Mouse (Mus musculus): ENCODE data around the gene Fam227b. TPM values are rescaled to one million over a fixed set of nuclear protein-coding genes. Genes with fewer than 3 reads are reported as not detected.

Gene Fam227b
- total RNA-seq (2021) (not detected), polyA plus RNA-seq (2012; rRNA removed) (not detected in 2 replicates)
- long read RNA-seq, partial matches to known transcripts, result 0 of 1 reads
- long read RNA-seq, other reads (novel, unspliced or antisense), result 1 of 1 reads

DNA sequence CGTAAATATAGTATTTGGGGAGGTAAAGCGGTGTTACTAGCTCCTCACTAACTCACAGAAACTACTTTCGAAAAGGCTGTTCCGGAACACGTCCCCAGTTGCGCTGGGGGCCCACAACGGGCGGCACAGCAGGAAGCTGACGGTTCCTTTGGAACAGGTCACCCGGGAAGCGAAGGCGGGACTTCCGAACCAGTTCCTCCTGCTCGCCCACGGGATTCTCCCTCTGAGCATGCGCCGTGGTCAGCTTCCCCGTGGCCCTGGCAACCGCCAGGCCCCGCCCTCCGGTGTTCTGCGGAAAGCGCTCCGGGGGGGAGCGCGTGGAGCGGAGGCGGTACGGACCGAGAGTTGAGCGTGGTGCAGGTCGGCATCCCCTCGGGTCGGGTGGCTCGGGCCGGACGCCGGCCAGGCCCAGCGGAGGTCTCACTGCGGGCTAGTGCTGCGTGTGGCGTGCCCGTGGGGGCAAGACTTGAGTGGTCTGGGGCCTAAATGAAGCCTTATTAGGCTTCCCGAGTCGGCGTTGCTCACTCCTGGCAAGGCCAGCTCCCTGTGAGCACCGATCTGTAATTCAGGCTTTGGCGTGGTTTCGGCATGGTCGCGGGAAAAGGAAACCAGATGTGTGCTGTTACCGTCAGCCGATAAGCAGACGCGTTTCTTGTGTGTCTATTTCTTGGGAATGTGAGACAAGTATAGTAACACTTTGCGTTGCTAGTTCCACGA, at the start of gene Fam227b, which contains the start of gene Dtwd1:
Gene Fam227b (minus strand): TSS at position 150 of the 717 bp plus-strand sequence.
Gene Dtwd1 (plus strand): TSS at position 287 of the 717 bp plus-strand sequence.
- intact Hi-C loops (cut with DNase I), result loop anchor here (1.0 to 5.0 kb wide), 2 partner anchors 293 to 370 kb away; partner anchors contain the start of genes Cops2, Galk2 and Secisbp2l

GRCm38 (mm10) chr2:126198971-126199370, 47.2 kb upstream of the Fam227b start:
- Histone ChIP-seq H3K4me3 (no peak overlapping the region), H3K9ac (ENCODE audit: low read depth, low read length) (no peak overlapping the region), H3K79me2 (replicated peaks; ENCODE audit: control insufficient read depth, insufficient read depth, low read length) (no peaks in the 10 kb centered on the region), H3K4me1 (ENCODE audit: control insufficient read depth, insufficient read depth, low read length) (no peaks in the 10 kb centered on the region; the same call in 1 of the 2 replicates), H3K36me3 (ENCODE audit: control insufficient read depth, insufficient read depth, low read length) (no peaks in the 10 kb centered on the region), H3K27ac (no peak overlapping the region), H3K27me3 (ENCODE audit: control insufficient read depth, insufficient read depth, low read length) (no peaks in the 10 kb centered on the region)
- TF ChIP-seq CTCF (IDR thresholded peaks at IDR 0.05) (no peak), EP300 (IDR thresholded peaks at IDR 0.05; ENCODE audit: insufficient read depth, low read depth, low read length) (no peak), POLR2A (IDR thresholded peaks at IDR 0.05; ENCODE audit: insufficient read depth, low read depth, low read length) (no peak)
- peak; percentile 16 to 21 for DNase-seq
- intact Hi-C loops (cut with DNase I), result no loop called here
- 77% methylated on average over 3 of the region's 3 CpGs for WGBS

More for the DNA sequence above, at the start of gene Fam227b, which contains the start of gene Dtwd1:
- H3K27ac ChIP-seq, result peak within 1 kb of the TSS; percentile 88
- peak; percentile 98 to 99 for DNase-seq
- WGBS, result under 1% methylated on average over 57 of the region's 57 CpGs
- no peaks in the 10 kb centered on the region for H3K79me2 ChIP-seq (replicated peaks; ENCODE audit: control insufficient read depth, insufficient read depth, low read length)
- H3K36me3 ChIP-seq (ENCODE audit: control insufficient read depth, insufficient read depth, low read length), result no peaks in the 10 kb centered on the region
- peak within 1 kb of the TSS; percentile 97 for H3K9ac ChIP-seq (ENCODE audit: low read depth, low read length)
- TF ChIP-seq EP300 (IDR thresholded peaks at IDR 0.05; ENCODE audit: insufficient read depth, low read depth, low read length) (0 out of 2 replicates have a peak, but pooled peaks have one; percentile 56), POLR2A (IDR thresholded peaks at IDR 0.05; ENCODE audit: insufficient read depth, low read depth, low read length) (peak; percentile 92), CTCF (IDR thresholded peaks at IDR 0.05) (no peak)
- peaks cover 2% of the 10 kb centered on the region; the same call in 1 of the 2 replicates for H3K4me1 ChIP-seq (ENCODE audit: control insufficient read depth, insufficient read depth, low read length)
- H3K27me3 ChIP-seq (ENCODE audit: control insufficient read depth, insufficient read depth, low read length), result no peaks in the 10 kb centered on the region
- H3K4me3 ChIP-seq, result peak within 1 kb of the TSS; percentile 89

GRCm38 (mm10) chr2:126195631-126196356, 44.0 kb upstream of the Fam227b start:
- DNase-seq, result no peak
- WGBS, result 83% methylated on average over 12 of the region's 12 CpGs
- H3K27me3 ChIP-seq (ENCODE audit: control insufficient read depth, insufficient read depth, low read length), result no peaks in the 10 kb centered on the region
- H3K9ac ChIP-seq (ENCODE audit: low read depth, low read length), result no peak overlapping the region
- H3K27ac ChIP-seq, result no peak overlapping the region
- H3K79me2 ChIP-seq (replicated peaks; ENCODE audit: control insufficient read depth, insufficient read depth, low read length), result no peaks in the 10 kb centered on the region
- TF ChIP-seq POLR2A (IDR thresholded peaks at IDR 0.05; ENCODE audit: insufficient read depth, low read depth, low read length), result no peak
- H3K36me3 ChIP-seq (ENCODE audit: control insufficient read depth, insufficient read depth, low read length), result no peaks in the 10 kb centered on the region
- H3K4me1 ChIP-seq (ENCODE audit: control insufficient read depth, insufficient read depth, low read length), result no peaks in the 10 kb centered on the region; the same call in 1 of the 2 replicates
- H3K4me3 ChIP-seq, result no peak overlapping the region
- intact Hi-C loops (cut with DNase I), result no loop called here

DNA sequence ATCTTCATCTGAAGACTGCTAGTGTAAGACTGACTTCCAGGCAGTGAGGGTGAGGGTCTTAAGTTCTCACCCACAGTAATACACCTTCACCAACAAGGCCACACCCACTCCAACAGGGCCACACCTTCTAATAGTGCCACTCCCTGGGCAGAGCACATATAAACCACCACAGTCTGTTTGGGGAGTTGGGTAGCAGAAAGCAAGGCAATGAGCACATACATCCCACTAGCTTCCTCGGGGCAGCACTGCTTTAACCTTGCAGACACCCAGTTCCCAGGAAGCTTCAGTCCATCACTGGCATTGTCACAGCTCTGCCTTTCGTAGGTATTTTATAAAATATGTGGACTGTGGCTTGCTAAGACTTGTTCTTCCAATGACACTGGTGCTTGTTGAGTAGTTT, 40.3 kb upstream of the Fam227b start:
- Histone ChIP-seq H3K4me3 (no peak overlapping the region), H3K9ac (ENCODE audit: low read depth, low read length) (no peak overlapping the region), H3K79me2 (replicated peaks; ENCODE audit: control insufficient read depth, insufficient read depth, low read length) (no peaks in the 10 kb centered on the region), H3K27ac (no peak overlapping the region), H3K27me3 (ENCODE audit: control insufficient read depth, insufficient read depth, low read length) (no peaks in the 10 kb centered on the region), H3K4me1 (ENCODE audit: control insufficient read depth, insufficient read depth, low read length) (no peaks in the 10 kb centered on the region), H3K36me3 (ENCODE audit: control insufficient read depth, insufficient read depth, low read length) (no peaks in the 10 kb centered on the region)
- intact Hi-C loops (cut with DNase I), result no loop called here
- 84% methylated on average over 2 of the region's 2 CpGs for WGBS
- no peak for DNase-seq
- no peak for TF ChIP-seq POLR2A (IDR thresholded peaks at IDR 0.05; ENCODE audit: insufficient read depth, low read depth, low read length)
- no peak for TF ChIP-seq CTCF (IDR thresholded peaks at IDR 0.05)
- TF ChIP-seq EP300 (IDR thresholded peaks at IDR 0.05; ENCODE audit: insufficient read depth, low read depth, low read length), result no peak

DNA sequence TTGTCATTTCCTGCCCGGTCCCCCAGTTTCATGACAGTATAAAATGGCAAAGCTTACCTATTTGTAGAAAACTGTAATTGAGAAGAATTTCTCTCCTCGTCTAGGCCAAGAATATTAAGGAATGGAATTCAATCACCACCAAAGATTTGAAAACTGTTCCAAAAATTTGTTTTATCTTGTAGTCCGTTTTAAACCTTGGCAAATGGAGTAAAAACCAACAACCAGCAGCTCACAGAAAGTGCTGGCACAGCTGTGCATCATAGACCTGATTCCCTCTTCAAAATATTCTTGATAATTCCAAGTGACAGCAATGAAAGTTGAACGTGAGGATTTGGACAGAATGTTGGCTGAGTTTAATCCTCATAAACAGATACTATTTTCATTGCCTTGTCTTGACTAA, 39.5 kb upstream of the Fam227b start:
- Histone ChIP-seq H3K27ac (no peak overlapping the region), H3K36me3 (ENCODE audit: control insufficient read depth, insufficient read depth, low read length) (no peaks in the 10 kb centered on the region), H3K4me1 (ENCODE audit: control insufficient read depth, insufficient read depth, low read length) (no peaks in the 10 kb centered on the region), H3K4me3 (no peak overlapping the region), H3K9ac (ENCODE audit: low read depth, low read length) (no peak overlapping the region), H3K79me2 (replicated peaks; ENCODE audit: control insufficient read depth, insufficient read depth, low read length) (no peaks in the 10 kb centered on the region), H3K27me3 (ENCODE audit: control insufficient read depth, insufficient read depth, low read length) (no peaks in the 10 kb centered on the region)
- TF ChIP-seq EP300 (IDR thresholded peaks at IDR 0.05; ENCODE audit: insufficient read depth, low read depth, low read length) (no peak), POLR2A (IDR thresholded peaks at IDR 0.05; ENCODE audit: insufficient read depth, low read depth, low read length) (no peak), CTCF (IDR thresholded peaks at IDR 0.05) (no peak)
- no peak for DNase-seq
- WGBS, result 58% methylated on average over 4 of the region's 4 CpGs
- intact Hi-C loops (cut with DNase I), result no loop called here
